Mouse (Mus musculus) fibroblast of lung, adult 2 months (primary cell): ENCODE measurements at regions not wholly inside any gene's neighbourhood (a gene's known extent, or its start where the extent isn't known, plus 50 kb on each side); places are given as distances from the start of the nearest gene placed in this dataset.

Experiments
- DNase-seq: peaks from one replicate; pipeline ENCODE4 v3.0.0-alpha.2; 2011; ENCODE audit warnings: low read depth

- DNase-seq = no peak
Measured at GRCm38 (mm10) chr9:52841105-52841504, 161.5 kb upstream of the AI593442 start.

GRCm38 (mm10) chr9:52839996-52840395 is 160.4 kb upstream of the AI593442 start:
- DNase-seq = no peak

GRCm38 (mm10) chr9:52836151-52836630 is 156.6 kb upstream of the AI593442 start:
- DNase-seq = no peak

- no peak for DNase-seq
Measured at GRCm38 (mm10) chr9:52835481-52836150, 156.0 kb upstream of the AI593442 start.

- no peak for DNase-seq
Measured at GRCm38 (mm10) chr9:52826781-52827180, 147.2 kb upstream of the AI593442 start.

- DNase-seq = no peak
Measured at GRCm38 (mm10) chr9:52816309-52816708, 136.7 kb upstream of the AI593442 start.

GRCm38 (mm10) chr9:52802969-52803368 is 123.4 kb upstream of the AI593442 start:
- DNase-seq = no peak

- no peak for DNase-seq
Measured at GRCm38 (mm10) chr9:52801801-52802200, 122.2 kb upstream of the AI593442 start.

GRCm38 (mm10) chr9:52800476-52800875 is 120.9 kb upstream of the AI593442 start:
- DNase-seq = no peak

GRCm38 (mm10) chr9:52792596-52792995 is 113.0 kb upstream of the AI593442 start:
- no peak for DNase-seq

- no peak for DNase-seq
Measured at GRCm38 (mm10) chr9:52782520-52782919, 102.9 kb upstream of the AI593442 start.

GRCm38 (mm10) chr9:52776542-52776941 is 97.0 kb upstream of the AI593442 start:
- DNase-seq = no peak

- no peak for DNase-seq
Measured at GRCm38 (mm10) chr9:52775232-52775631, 95.7 kb upstream of the AI593442 start.

GRCm38 (mm10) chr9:52768056-52768455 is 88.5 kb upstream of the AI593442 start:
- no peak for DNase-seq

GRCm38 (mm10) chr9:52765809-52766208 is 86.2 kb upstream of the AI593442 start:
- DNase-seq = no peak

- DNase-seq = no peak
Measured at GRCm38 (mm10) chr9:52762836-52763235, 83.3 kb upstream of the AI593442 start.

- no peak for DNase-seq
Measured at GRCm38 (mm10) chr9:52761257-52761656, 81.7 kb upstream of the AI593442 start.

GRCm38 (mm10) chr9:52748366-52748765 is 68.8 kb upstream of the AI593442 start:
- DNase-seq = no peak

GRCm38 (mm10) chr9:52738560-52739100 is 59.0 kb upstream of the AI593442 start:
- DNase-seq = no peak
